Mouse (Mus musculus) neural tube, embryonic 14.5 days (tissue): Measurements from ENCODE around the gene Ajap1. TPM values are rescaled to one million over a fixed set of nuclear protein-coding genes. Genes with fewer than 3 reads are reported as not detected.

Experiments used
- ATAC-seq: fragments of 200-750 bp; cut with Nextera tagmentation; 2 replicates; pipeline ENCODE4 v1.8.0; 2017; ENCODE audit warnings: low read depth, mild to moderate bottlenecking, moderate TSS enrichment, moderate library complexity
- H3K27ac ChIP-seq: fragments of 300-500 bp; sonication (generic); 2 replicates; pipeline ENCODE4 v1.5.1; 2014; ENCODE audit warnings: low read depth, mild to moderate bottlenecking, control low read depth, low read length, moderate library complexity, mixed read lengths
- H3K27me3 ChIP-seq: fragments of 300-500 bp; sonication (generic); 2 replicates; pipeline ENCODE4 v1.6.1; 2014; ENCODE audit warnings: low read length; ENCODE audit not compliant: control insufficient read depth, insufficient read depth
- H3K36me3 ChIP-seq: fragments of 300-500 bp; sonication (generic); 2 replicates; pipeline ENCODE4 v1.6.1; 2014; ENCODE audit warnings: low read length, mixed read lengths; ENCODE audit not compliant: control insufficient read depth, insufficient read depth
- H3K4me1 ChIP-seq: fragments of 300-500 bp; sonication (generic); 2 replicates; pipeline ENCODE4 v1.6.1; 2014; ENCODE audit warnings: low read length; ENCODE audit not compliant: control insufficient read depth, insufficient read depth
- H3K4me2 ChIP-seq: fragments of 300-500 bp; sonication (generic); 2 replicates; pipeline ENCODE4 v1.6.1; 2014; ENCODE audit warnings: mild to moderate bottlenecking, low read depth, low read length, control low read depth
- H3K4me3 ChIP-seq: fragments of 300-500 bp; sonication (generic); 2 replicates; pipeline ENCODE4 v1.5.1; 2014; ENCODE audit warnings: low read depth, low read length, control low read depth, mixed read lengths
- H3K9ac ChIP-seq: fragments of 300-500 bp; sonication (generic); replicated peaks from 2 replicates; pipeline ENCODE4 v1.6.1; 2014; ENCODE audit warnings: low read depth, mild to moderate bottlenecking, control low read depth, low read length, mixed read lengths
- H3K9me3 ChIP-seq: fragments of 300-500 bp; sonication (generic); 2 replicates; pipeline ENCODE4 v1.6.1; 2016; ENCODE audit warnings: low read length; ENCODE audit not compliant: control insufficient read depth
- WGBS: fragments of 180-500 bp; shearing (Covaris S2); extraction: QIAGEN DNeasy Blood & Tissue Kit; methylation state at CpG from one replicate; pipeline ENCODE4 v1.1.7; 2014; 5-methylcytosine and 5-hydroxymethylcytosine counted together
- polyA plus RNA-seq: library from polyadenylated mRNA; unstranded; fragments of >200 nt; fragmentation: Nextera tagmentation; extraction: Ambion mirVana; gene quantifications from 2 replicates; pipeline ENCODE4 v1.2.1, GENCODE M21; 2014

Ajap1 gene
- polyA plus RNA-seq, 1 experiment from 2014 or later, result 30.6 TPM

- no peak overlapping the region for H3K27ac ChIP-seq
- peaks cover 12% of the 10 kb centered on the region; the same call in 1 of the 2 replicates for H3K36me3 ChIP-seq
- no peak overlapping the region for H3K9ac ChIP-seq
- no peak for ATAC-seq
- no peak overlapping the region for H3K4me3 ChIP-seq
- H3K4me2 ChIP-seq, result no peak overlapping the region
- H3K4me1 ChIP-seq, result peaks cover 20% of the 10 kb centered on the region
- H3K27me3 ChIP-seq, result no peaks in the 10 kb centered on the region
- H3K9me3 ChIP-seq, result no peaks in the 10 kb centered on the region
- 91% methylated on average over 15 of the region's 15 CpGs for WGBS
Observed at GRCm38 (mm10) chr4:153469712-153470111, 12.9 kb downstream of the Ajap1 start.

- H3K27me3 ChIP-seq, result no peaks in the 10 kb centered on the region
- no peak overlapping the region for H3K4me3 ChIP-seq
- no peak for ATAC-seq
- H3K4me2 ChIP-seq, result no peak overlapping the region
- 0 out of 2 replicates have a peak, but pooled peaks cover 2% of the 10 kb centered on the region for H3K4me1 ChIP-seq
- WGBS, result 86% methylated on average over 15 of the region's 15 CpGs
- H3K36me3 ChIP-seq, result no peaks in the 10 kb centered on the region
- no peak overlapping the region for H3K9ac ChIP-seq
- no peak overlapping the region for H3K27ac ChIP-seq
- no peaks in the 10 kb centered on the region for H3K9me3 ChIP-seq
Observed at GRCm38 (mm10) chr4:153459934-153460333, 22.7 kb downstream of the Ajap1 start.

GRCm38 (mm10) chr4:153459503-153459902, 23.1 kb downstream of the Ajap1 start:
- Histone ChIP-seq H3K4me2 (no peak overlapping the region), H3K4me1 (no peaks in the 10 kb centered on the region), H3K27me3 (no peaks in the 10 kb centered on the region), H3K9ac (no peak overlapping the region), H3K9me3 (no peaks in the 10 kb centered on the region), H3K36me3 (no peaks in the 10 kb centered on the region), H3K4me3 (no peak overlapping the region), H3K27ac (no peak overlapping the region)
- no peak for ATAC-seq
- WGBS, result 91% methylated on average over 9 of the region's 9 CpGs

GRCm38 (mm10) chr4:153458821-153459220, 23.8 kb downstream of the Ajap1 start:
- no peak overlapping the region for H3K4me3 ChIP-seq
- WGBS, result 86% methylated on average over 15 of the region's 15 CpGs
- no peak overlapping the region for H3K27ac ChIP-seq
- H3K27me3 ChIP-seq, result no peaks in the 10 kb centered on the region
- H3K4me1 ChIP-seq, result no peaks in the 10 kb centered on the region
- H3K36me3 ChIP-seq, result no peaks in the 10 kb centered on the region
- H3K4me2 ChIP-seq, result no peak overlapping the region
- no peaks in the 10 kb centered on the region for H3K9me3 ChIP-seq
- ATAC-seq, result no peak
- no peak overlapping the region for H3K9ac ChIP-seq

GRCm38 (mm10) chr4:153453496-153453895, 29.1 kb downstream of the Ajap1 start:
- no peak overlapping the region for H3K4me3 ChIP-seq
- ATAC-seq, result no peak
- H3K36me3 ChIP-seq, result no peaks in the 10 kb centered on the region

GRCm38 (mm10) chr4:153451516-153451915, 31.1 kb downstream of the Ajap1 start:
- Histone ChIP-seq H3K4me3 (no peak overlapping the region), H3K27ac (no peak overlapping the region), H3K4me1 (no peaks in the 10 kb centered on the region), H3K9me3 (no peaks in the 10 kb centered on the region), H3K9ac (no peak overlapping the region), H3K27me3 (no peaks in the 10 kb centered on the region), H3K36me3 (no peaks in the 10 kb centered on the region), H3K4me2 (no peak overlapping the region)
- WGBS, result 60% methylated on average over 8 of the region's 8 CpGs
- no peak for ATAC-seq

More at GRCm38 (mm10) chr4:153453496-153453895, 29.1 kb downstream of the Ajap1 start:
- Histone ChIP-seq H3K4me2 (no peak overlapping the region), H3K27me3 (no peaks in the 10 kb centered on the region), H3K9ac (no peak overlapping the region), H3K9me3 (no peaks in the 10 kb centered on the region), H3K4me1 (no peaks in the 10 kb centered on the region), H3K27ac (no peak overlapping the region)
- WGBS, result 85% methylated on average over 7 of the region's 7 CpGs

- H3K9me3 ChIP-seq, result no peaks in the 10 kb centered on the region
- H3K9ac ChIP-seq, result no peak overlapping the region
- H3K4me2 ChIP-seq, result no peak overlapping the region
- H3K4me1 ChIP-seq, result peaks cover 4% of the 10 kb centered on the region; the same call in 1 of the 2 replicates
- ATAC-seq, result no peak
- H3K4me3 ChIP-seq, result no peak overlapping the region
- no peaks in the 10 kb centered on the region for H3K36me3 ChIP-seq
- no peaks in the 10 kb centered on the region for H3K27me3 ChIP-seq
- no peak overlapping the region for H3K27ac ChIP-seq
- 59% methylated on average over 10 of the region's 10 CpGs for WGBS
Observed at GRCm38 (mm10) chr4:153442522-153442921, 40.1 kb downstream of the Ajap1 start.

- H3K4me1 ChIP-seq, result peaks cover 22% of the 10 kb centered on the region
- no peaks in the 10 kb centered on the region for H3K9me3 ChIP-seq
- H3K27me3 ChIP-seq, result no peaks in the 10 kb centered on the region
- no peak overlapping the region for H3K4me3 ChIP-seq
- no peak overlapping the region for H3K4me2 ChIP-seq
- ATAC-seq, result no peak
- H3K27ac ChIP-seq, result no peak overlapping the region
- 75% methylated on average over 11 of the region's 11 CpGs for WGBS
- H3K36me3 ChIP-seq, result no peaks in the 10 kb centered on the region
- no peak overlapping the region for H3K9ac ChIP-seq
Observed at GRCm38 (mm10) chr4:153439868-153440267, 42.7 kb downstream of the Ajap1 start.

GRCm38 (mm10) chr4:153439031-153439430, 43.6 kb downstream of the Ajap1 start:
- Histone ChIP-seq H3K27ac (no peak overlapping the region), H3K4me2 (no peak overlapping the region), H3K4me3 (no peak overlapping the region), H3K4me1 (peaks cover 22% of the 10 kb centered on the region), H3K36me3 (no peaks in the 10 kb centered on the region), H3K27me3 (no peaks in the 10 kb centered on the region), H3K9ac (no peak overlapping the region), H3K9me3 (no peaks in the 10 kb centered on the region)
- no peak for ATAC-seq
- 46% methylated on average over 12 of the region's 12 CpGs for WGBS
